Mouse (Mus musculus) thymus, postnatal 4 days (tissue): ENCODE data around the gene Pik3r6.
A peak's percentile ranks its signal among the peaks of the same experiment; 100 is the strongest.

Experiments used
- DNase-seq: peaks from one replicate; pipeline ENCODE4 v3.0.0; 2021

Gene Pik3r6

GRCm38 (mm10) chr11:68585890-68586289 is 83.1 kb downstream of the Pik3r6 start:
- DNase-seq: peak; percentile 53

- DNase-seq: no peak
Measured at GRCm38 (mm10) chr11:68586721-68587120, 83.9 kb downstream of the Pik3r6 start, which contains the start of gene Ccdc42. Gene Ccdc42, plus strand, starts transcription at chr11:68587021.

DNA sequence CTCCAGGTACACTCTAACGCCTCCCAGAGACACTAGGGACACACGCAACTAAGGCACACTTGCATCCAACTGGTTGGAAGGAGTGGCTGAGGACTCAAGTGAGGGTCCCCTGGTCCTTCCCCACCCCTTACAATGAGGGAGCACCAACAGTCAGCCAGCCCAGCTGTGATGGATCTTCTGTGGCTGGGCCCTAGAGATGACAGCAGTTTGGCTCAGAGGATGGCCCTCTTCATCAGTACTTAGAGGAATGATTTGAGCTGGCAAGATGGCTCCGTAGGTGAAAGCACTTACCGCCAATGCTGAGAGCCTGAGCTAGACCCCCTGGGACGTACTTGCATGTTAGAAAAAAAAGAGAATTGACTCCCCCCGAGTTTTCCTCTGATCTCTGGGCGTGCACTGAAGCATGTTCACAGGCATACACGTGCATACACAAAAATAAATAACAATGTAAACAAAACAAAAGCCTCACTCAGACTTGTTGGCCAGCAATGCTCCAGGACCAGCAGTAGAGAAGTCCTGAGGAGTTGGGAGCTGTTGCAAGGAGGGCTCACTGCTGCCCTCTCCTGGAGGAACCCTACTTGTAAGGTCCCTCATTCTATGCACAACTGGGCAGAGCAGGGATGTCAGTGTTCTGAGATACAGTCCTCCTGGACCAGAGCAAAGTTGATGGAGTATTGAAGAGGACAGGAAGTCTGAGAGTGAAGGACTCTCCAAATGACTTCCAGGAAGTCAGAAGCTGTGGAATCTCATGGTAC is 86.4 kb downstream of the Pik3r6 start:
- peak; percentile 90 for DNase-seq

GRCm38 (mm10) chr11:68591708-68592107 is 88.9 kb downstream of the Pik3r6 start:
- DNase-seq: no peak

GRCm38 (mm10) chr11:68593247-68593646 is 90.4 kb downstream of the Pik3r6 start:
- no peak for DNase-seq

GRCm38 (mm10) chr11:68597912-68598311 is 95.1 kb downstream of the Pik3r6 start:
- no peak for DNase-seq

GRCm38 (mm10) chr11:68600551-68601021 is 97.8 kb downstream of the Pik3r6 start:
- DNase-seq: no peak

- DNase-seq: no peak
Measured at GRCm38 (mm10) chr11:68601486-68601991, 98.7 kb downstream of the Pik3r6 start.
